Mouse (Mus musculus): Measurements from ENCODE around the gene Khnyn. TPM values are rescaled to one million over a fixed set of nuclear protein-coding genes. Genes with fewer than 3 reads are reported as not detected.

Khnyn gene
- 8.5 and 8.7 TPM in 2 replicates for polyA plus RNA-seq (2014; fragmentation: Nextera tagmentation; extraction: Ambion mirVana)

DNA sequence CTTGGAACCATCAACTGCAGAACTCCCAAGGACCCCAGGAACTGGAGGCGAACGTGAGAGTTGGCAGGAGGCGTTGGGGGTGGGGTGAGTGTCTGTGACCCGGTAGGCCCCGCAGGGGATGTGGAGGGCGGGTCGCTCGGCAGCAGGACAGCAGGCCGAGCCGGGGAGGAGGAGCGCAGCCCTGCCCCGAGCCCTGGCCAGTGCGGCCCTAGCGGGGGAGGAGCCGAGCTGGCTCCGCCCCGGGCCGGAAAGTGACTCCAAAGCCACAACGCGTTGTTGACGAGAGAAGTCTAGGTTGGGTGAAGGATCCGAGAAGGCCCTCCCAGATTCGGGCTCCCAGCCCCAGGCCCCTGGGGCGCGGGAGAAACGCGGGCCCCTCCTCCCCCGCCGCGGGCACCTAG is at the start of gene Khnyn:
Gene Khnyn (plus strand): TSS at position 235 of the 401 bp plus-strand sequence.
- Histone ChIP-seq H3K4me1 (ENCODE audit: control insufficient read depth, insufficient read depth, low read length) (peaks cover 11% of the 10 kb centered on the region), H3K4me2 (peak within 1 kb of the TSS; percentile 79), H3K9me3 (ENCODE audit: control insufficient read depth, low read length) (no peaks in the 10 kb centered on the region), H3K9ac (ENCODE audit: low read length) (peak within 1 kb of the TSS; percentile 92), H3K27me3 (ENCODE audit: control insufficient read depth, insufficient read depth, low read length) (no peaks in the 10 kb centered on the region), H3K4me3 (ENCODE audit: low read depth, low read length) (peak within 1 kb of the TSS; percentile 80), H3K27ac (ENCODE audit: low read depth, low read length) (peak within 1 kb of the TSS; percentile 75), H3K36me3 (ENCODE audit: control insufficient read depth, insufficient read depth, low read length) (peaks cover 7% of the 10 kb centered on the region; the same call in 1 of the 2 replicates)
- WGBS, result under 1% methylated on average over 29 of the region's 30 CpGs
- peak; percentile 98 for ATAC-seq (ENCODE audit: low FRiP score)
- DNase-seq (ENCODE audit: low spot score, missing footprints), result peak; percentile 98

DNA sequence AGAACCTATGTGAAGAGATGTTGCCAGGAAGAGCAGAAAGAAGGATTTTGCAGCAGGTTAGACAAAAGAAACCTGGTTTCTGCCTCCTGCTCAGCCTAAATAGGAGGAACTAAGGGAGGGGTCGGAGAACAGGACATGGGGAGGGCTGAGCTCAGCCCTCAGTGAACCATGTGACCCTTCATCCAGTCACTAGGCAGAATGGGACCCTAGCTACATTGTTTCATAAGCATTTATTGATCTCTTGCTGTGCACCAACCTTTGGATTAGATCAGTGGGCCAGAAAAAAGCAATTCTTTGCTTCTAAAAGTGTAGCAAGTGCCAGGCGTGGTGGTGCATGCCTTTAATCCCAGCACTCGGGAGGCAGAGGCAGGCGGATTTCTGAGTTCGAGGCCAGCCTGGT is 46.4 kb upstream of the Khnyn start:
- WGBS, result 88% methylated on average over 5 of the region's 5 CpGs
- Histone ChIP-seq H3K4me3 (ENCODE audit: low read depth, low read length) (no peak overlapping the region), H3K27me3 (ENCODE audit: control insufficient read depth, insufficient read depth, low read length) (no peaks in the 10 kb centered on the region), H3K4me2 (no peak overlapping the region), H3K9me3 (ENCODE audit: control insufficient read depth, low read length) (no peaks in the 10 kb centered on the region), H3K9ac (ENCODE audit: low read length) (no peak overlapping the region), H3K36me3 (ENCODE audit: control insufficient read depth, insufficient read depth, low read length) (no peaks in the 10 kb centered on the region), H3K4me1 (ENCODE audit: control insufficient read depth, insufficient read depth, low read length) (no peaks in the 10 kb centered on the region), H3K27ac (ENCODE audit: low read depth, low read length) (no peak overlapping the region)
- DNase-seq (ENCODE audit: low spot score, missing footprints) (no peak), ATAC-seq (ENCODE audit: low FRiP score) (no peak)

DNA sequence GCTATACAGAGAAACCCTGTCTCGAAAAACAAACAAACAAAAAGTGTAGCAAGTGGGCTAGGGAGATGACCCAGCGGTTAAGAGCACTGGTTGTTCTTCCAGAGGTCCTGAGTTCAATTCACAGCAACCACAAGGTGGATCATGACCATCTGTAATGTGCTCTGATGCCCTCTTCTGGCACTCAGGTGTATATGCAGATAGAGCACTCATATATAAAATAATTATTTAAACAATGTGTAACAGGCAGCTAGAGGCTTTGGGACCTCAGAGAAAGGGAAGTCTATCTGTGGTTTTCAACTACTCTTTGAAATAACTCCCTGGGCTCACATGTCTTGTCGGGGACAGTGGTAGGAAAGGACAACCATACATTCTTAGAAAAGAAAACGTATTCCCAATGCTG is 46.0 kb upstream of the Khnyn start:
- no peaks in the 10 kb centered on the region for H3K4me1 ChIP-seq (ENCODE audit: control insufficient read depth, insufficient read depth, low read length)
- ATAC-seq (ENCODE audit: low FRiP score) (no peak), DNase-seq (ENCODE audit: low spot score, missing footprints) (no peak)
- H3K36me3 ChIP-seq (ENCODE audit: control insufficient read depth, insufficient read depth, low read length), result no peaks in the 10 kb centered on the region
- no peak overlapping the region for H3K4me3 ChIP-seq (ENCODE audit: low read depth, low read length)
- H3K4me2 ChIP-seq, result no peak overlapping the region
- H3K9ac ChIP-seq (ENCODE audit: low read length), result no peak overlapping the region
- WGBS, result 88% methylated on average over 4 of the region's 4 CpGs
- no peaks in the 10 kb centered on the region for H3K27me3 ChIP-seq (ENCODE audit: control insufficient read depth, insufficient read depth, low read length)
- no peaks in the 10 kb centered on the region for H3K9me3 ChIP-seq (ENCODE audit: control insufficient read depth, low read length)
- no peak overlapping the region for H3K27ac ChIP-seq (ENCODE audit: low read depth, low read length)

DNA sequence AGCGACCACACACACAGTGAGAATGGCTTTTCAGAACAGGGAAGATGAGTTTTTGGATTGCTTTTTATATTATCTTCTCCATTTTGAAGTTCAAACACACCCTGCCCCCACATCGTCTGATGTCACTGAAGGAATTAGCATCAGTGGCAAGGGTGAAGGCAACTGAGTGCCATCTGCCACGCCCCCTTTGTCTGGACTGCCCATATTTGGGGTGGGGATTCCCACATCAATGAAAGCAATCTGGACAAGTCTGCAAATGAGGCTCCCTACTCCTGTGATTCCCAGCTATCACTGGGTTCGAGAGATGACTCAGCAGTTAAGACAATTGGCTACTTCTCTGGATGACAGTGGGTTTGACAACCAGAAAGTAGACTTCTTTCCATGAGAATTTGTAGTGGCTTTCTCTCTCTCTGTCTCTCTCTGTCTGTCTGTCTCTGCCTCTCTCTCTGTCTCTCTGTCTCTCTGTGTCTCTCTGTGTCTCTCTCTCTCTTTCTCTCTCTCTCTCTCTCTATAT is 43.8 kb upstream of the Khnyn start:
- H3K4me3 ChIP-seq (ENCODE audit: low read depth, low read length), result no peak overlapping the region
- no peaks in the 10 kb centered on the region for H3K4me1 ChIP-seq (ENCODE audit: control insufficient read depth, insufficient read depth, low read length)
- ATAC-seq (ENCODE audit: low FRiP score) (no peak), DNase-seq (ENCODE audit: low spot score, missing footprints) (no peak)
- H3K27ac ChIP-seq (ENCODE audit: low read depth, low read length), result no peak overlapping the region
- H3K4me2 ChIP-seq, result no peak overlapping the region
- H3K36me3 ChIP-seq (ENCODE audit: control insufficient read depth, insufficient read depth, low read length), result no peaks in the 10 kb centered on the region
- H3K9ac ChIP-seq (ENCODE audit: low read length), result no peak overlapping the region
- no peaks in the 10 kb centered on the region for H3K27me3 ChIP-seq (ENCODE audit: control insufficient read depth, insufficient read depth, low read length)
- 58% methylated on average over 4 of the region's 4 CpGs for WGBS
- H3K9me3 ChIP-seq (ENCODE audit: control insufficient read depth, low read length), result no peaks in the 10 kb centered on the region

DNA sequence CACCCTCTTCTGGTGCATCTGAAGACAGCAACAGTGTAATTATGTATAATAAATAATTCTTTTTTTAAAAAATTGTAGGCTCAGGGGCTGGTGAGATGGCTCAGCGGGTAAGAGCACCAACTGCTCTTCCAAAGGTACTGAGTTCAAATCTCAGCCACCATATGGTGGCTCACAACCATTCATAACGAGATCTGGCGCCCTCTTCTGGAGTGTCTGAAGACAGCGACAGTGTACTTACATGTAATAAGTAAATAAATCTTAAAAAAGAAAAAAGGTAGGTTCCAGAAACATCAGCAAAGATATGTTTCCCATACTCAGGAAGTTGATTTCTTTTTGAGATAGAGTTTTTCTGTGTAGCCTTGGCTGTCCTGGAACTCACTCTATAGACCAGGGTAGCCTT is 42.0 kb upstream of the Khnyn start:
- no peak for DNase-seq (ENCODE audit: low spot score, missing footprints)
- H3K36me3 ChIP-seq (ENCODE audit: control insufficient read depth, insufficient read depth, low read length), result no peaks in the 10 kb centered on the region
- H3K4me2 ChIP-seq, result no peak overlapping the region
- H3K9me3 ChIP-seq (ENCODE audit: control insufficient read depth, low read length), result no peaks in the 10 kb centered on the region
- ATAC-seq (ENCODE audit: low FRiP score), result no peak
- no peak overlapping the region for H3K27ac ChIP-seq (ENCODE audit: low read depth, low read length)
- H3K9ac ChIP-seq (ENCODE audit: low read length), result no peak overlapping the region
- H3K4me3 ChIP-seq (ENCODE audit: low read depth, low read length), result no peak overlapping the region
- H3K4me1 ChIP-seq (ENCODE audit: control insufficient read depth, insufficient read depth, low read length), result no peaks in the 10 kb centered on the region
- WGBS, result 78% methylated on average over 4 of the region's 4 CpGs
- H3K27me3 ChIP-seq (ENCODE audit: control insufficient read depth, insufficient read depth, low read length), result no peaks in the 10 kb centered on the region

DNA sequence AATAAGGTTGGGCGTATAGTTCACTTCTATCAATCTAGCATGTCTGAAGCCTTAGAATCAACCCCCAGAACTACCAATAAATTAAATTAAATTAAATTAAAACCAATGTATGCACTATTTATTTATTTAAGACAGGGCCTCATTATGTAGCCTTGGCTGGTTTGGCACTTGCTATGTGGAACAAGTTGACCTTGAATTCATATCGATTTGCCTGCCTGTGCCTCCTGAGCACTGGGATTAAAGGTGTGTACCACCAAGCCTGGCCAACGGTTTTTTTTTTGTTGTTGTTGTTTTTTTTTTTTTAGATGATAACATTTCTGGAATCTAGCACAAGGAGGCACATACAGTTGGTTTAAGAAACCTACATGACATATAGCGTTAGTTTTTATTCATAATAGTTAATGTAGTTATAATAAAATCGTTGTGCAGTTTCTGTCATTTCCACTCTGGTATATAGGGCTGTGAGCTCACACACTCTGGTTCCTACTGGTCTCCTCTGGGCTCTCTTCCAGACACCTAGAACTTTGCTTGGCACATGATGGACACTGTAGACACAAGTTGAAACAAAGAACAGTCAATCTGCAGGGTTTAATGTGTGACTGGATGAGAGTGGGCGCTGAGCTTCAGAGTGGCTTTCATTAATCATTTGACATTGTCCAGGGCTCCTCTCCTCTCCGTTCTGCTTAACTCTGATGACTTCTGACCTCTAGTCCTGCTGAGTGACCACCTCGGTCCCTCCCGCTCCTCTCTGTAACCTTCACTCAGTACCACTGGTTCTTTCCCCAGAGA is 39.0 kb upstream of the Khnyn start:
- no peaks in the 10 kb centered on the region for H3K36me3 ChIP-seq (ENCODE audit: control insufficient read depth, insufficient read depth, low read length)
- H3K9me3 ChIP-seq (ENCODE audit: control insufficient read depth, low read length), result no peaks in the 10 kb centered on the region
- ATAC-seq (ENCODE audit: low FRiP score) (no peak), DNase-seq (ENCODE audit: low spot score, missing footprints) (no peak)
- WGBS, result 83% methylated on average over 9 of the region's 9 CpGs
- H3K4me1 ChIP-seq (ENCODE audit: control insufficient read depth, insufficient read depth, low read length), result no peaks in the 10 kb centered on the region
- no peaks in the 10 kb centered on the region for H3K27me3 ChIP-seq (ENCODE audit: control insufficient read depth, insufficient read depth, low read length)
- H3K27ac ChIP-seq (ENCODE audit: low read depth, low read length), result no peak overlapping the region
- H3K9ac ChIP-seq (ENCODE audit: low read length), result no peak overlapping the region
- H3K4me2 ChIP-seq, result no peak overlapping the region
- no peak overlapping the region for H3K4me3 ChIP-seq (ENCODE audit: low read depth, low read length)

DNA sequence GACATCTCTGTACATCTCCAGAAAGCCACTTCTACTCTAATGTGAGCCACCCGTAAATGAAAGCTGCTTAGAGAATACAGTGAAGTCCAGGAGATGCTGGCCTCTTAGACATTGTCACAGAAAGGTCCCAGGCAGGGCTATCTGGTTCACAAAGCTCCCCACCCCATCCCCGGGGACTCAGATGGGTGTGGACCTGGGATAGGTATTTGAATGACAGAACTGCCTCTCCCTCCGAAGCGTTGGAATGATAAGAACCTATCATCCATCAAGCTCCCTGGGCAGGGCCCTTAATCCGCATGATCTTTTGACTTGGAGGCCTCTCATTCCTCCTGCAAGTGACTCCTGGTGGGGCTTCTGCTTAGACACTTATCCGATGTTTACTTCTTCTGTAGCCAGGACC is 33.9 kb upstream of the Khnyn start:
- no peak for ATAC-seq (ENCODE audit: low FRiP score)
- Histone ChIP-seq H3K4me1 (ENCODE audit: control insufficient read depth, insufficient read depth, low read length) (peaks cover 22% of the 10 kb centered on the region), H3K27me3 (ENCODE audit: control insufficient read depth, insufficient read depth, low read length) (no peaks in the 10 kb centered on the region), H3K9ac (ENCODE audit: low read length) (no peak overlapping the region), H3K36me3 (ENCODE audit: control insufficient read depth, insufficient read depth, low read length) (no peaks in the 10 kb centered on the region), H3K9me3 (ENCODE audit: control insufficient read depth, low read length) (no peaks in the 10 kb centered on the region), H3K4me2 (no peak overlapping the region), H3K4me3 (ENCODE audit: low read depth, low read length) (no peak overlapping the region), H3K27ac (ENCODE audit: low read depth, low read length) (no peak overlapping the region)
- 69% methylated on average over 6 of the region's 6 CpGs for WGBS
- DNase-seq (ENCODE audit: low spot score, missing footprints), result no peak

DNA sequence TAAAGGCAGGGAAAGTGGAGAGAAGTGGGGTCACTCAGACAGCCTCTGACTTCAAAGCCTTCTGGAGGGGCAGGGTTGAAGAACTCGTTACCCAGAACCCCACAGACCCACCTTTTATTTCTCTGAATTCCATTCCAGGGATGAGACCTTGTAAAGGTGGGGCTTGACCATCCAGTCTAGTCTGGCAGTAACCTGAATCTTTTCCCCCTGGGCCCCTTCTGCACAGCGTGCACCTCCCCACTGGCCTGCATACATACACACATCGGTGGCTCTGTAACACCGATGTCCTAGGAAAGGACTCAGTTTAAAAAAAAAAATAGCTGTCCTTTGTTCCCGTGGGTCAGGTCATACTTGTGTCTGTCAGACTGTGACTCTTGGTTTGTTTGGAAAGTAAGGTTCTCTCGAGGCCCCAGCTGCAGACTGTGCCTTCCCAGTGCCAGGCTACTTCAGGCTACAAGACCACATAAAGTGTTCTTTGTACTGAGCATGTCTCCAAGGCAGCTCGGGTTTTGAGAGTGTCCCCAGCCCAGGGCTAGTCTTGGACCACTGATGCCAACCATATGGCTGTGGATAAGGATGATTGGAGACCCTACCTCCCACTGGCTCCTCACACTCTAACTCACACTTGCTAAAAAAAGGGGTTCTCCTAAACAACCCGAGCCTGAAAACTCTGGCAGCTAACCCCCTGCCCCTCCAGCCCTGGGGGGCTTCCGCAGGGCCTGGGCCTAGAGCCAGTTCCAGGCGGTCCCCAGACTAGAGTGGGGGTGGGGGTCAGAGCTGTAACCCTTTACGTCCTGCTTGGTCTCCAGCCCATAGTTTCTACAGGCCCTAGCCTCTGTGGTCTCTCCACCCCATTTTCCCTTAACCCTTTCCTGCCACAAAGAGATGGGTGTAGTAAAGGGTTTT is 31.8 kb upstream of the Khnyn start:
- WGBS, result under 1% methylated on average over 11 of the region's 11 CpGs
- peak overlapping the region; percentile 57; the same call in 1 of the 2 replicates for H3K4me3 ChIP-seq (ENCODE audit: low read depth, low read length)
- H3K27me3 ChIP-seq (ENCODE audit: control insufficient read depth, insufficient read depth, low read length), result no peaks in the 10 kb centered on the region
- H3K36me3 ChIP-seq (ENCODE audit: control insufficient read depth, insufficient read depth, low read length), result no peaks in the 10 kb centered on the region
- H3K9ac ChIP-seq (ENCODE audit: low read length), result peak overlapping the region; percentile 84
- peak overlapping the region; percentile 92 for H3K4me2 ChIP-seq
- peak; percentile 96 for DNase-seq (ENCODE audit: low spot score, missing footprints)
- peaks cover 32% of the 10 kb centered on the region for H3K4me1 ChIP-seq (ENCODE audit: control insufficient read depth, insufficient read depth, low read length)
- ATAC-seq (ENCODE audit: low FRiP score), result peak; percentile 69
- H3K9me3 ChIP-seq (ENCODE audit: control insufficient read depth, low read length), result no peaks in the 10 kb centered on the region
- peak overlapping the region; percentile 66 for H3K27ac ChIP-seq (ENCODE audit: low read depth, low read length)

Measured in midbrain, embryonic 11.5 days (tissue).